Mouse (Mus musculus) lung, embryonic 16.5 days (tissue): Measurements from ENCODE around the gene Lmf1. TPM values are rescaled to one million over a fixed set of nuclear protein-coding genes. Genes with fewer than 3 reads are reported as not detected.

Experiments
- ATAC-seq: fragments of 200-750 bp; cut with Nextera tagmentation; 2 replicates; pipeline ENCODE4 v1.8.0; 2017; ENCODE audit warnings: low read depth, mild to moderate bottlenecking, moderate library complexity
- H3K27ac ChIP-seq: fragments of 300-500 bp; sonication (generic); 2 replicates; pipeline ENCODE4 v1.5.1; 2014; ENCODE audit warnings: mild to moderate bottlenecking, control low read depth, low read length
- H3K27me3 ChIP-seq: fragments of 300-500 bp; sonication (generic); 2 replicates; pipeline ENCODE4 v1.6.1; 2014; ENCODE audit warnings: low read depth, low read length, mixed read lengths; ENCODE audit not compliant: control insufficient read depth, insufficient read depth
- H3K36me3 ChIP-seq: fragments of 300-500 bp; sonication (generic); 2 replicates; pipeline ENCODE4 v1.6.1; 2014; ENCODE audit warnings: low read length; ENCODE audit not compliant: control insufficient read depth, insufficient read depth
- H3K4me1 ChIP-seq: fragments of 300-500 bp; sonication (generic); replicated peaks from 2 replicates; pipeline ENCODE4 v1.6.1; 2014; ENCODE audit warnings: low read length, mixed read lengths; ENCODE audit not compliant: control insufficient read depth, insufficient read depth
- H3K4me2 ChIP-seq: fragments of 300-500 bp; sonication (generic); 2 replicates; pipeline ENCODE4 v1.6.1; 2014; ENCODE audit warnings: low read depth, low read length, control low read depth
- H3K4me3 ChIP-seq: fragments of 300-500 bp; sonication (generic); 2 replicates; pipeline ENCODE4 v1.5.1; 2014; ENCODE audit warnings: mild to moderate bottlenecking, low read length, control low read depth
- H3K9ac ChIP-seq: fragments of 300-500 bp; sonication (generic); 2 replicates; pipeline ENCODE4 v1.6.1; 2014; ENCODE audit warnings: low read length, control low read depth
- H3K9me3 ChIP-seq: fragments of 300-500 bp; sonication (generic); 2 replicates; pipeline ENCODE4 v1.6.1; 2016; ENCODE audit warnings: low read length; ENCODE audit not compliant: control insufficient read depth
- WGBS: fragments of 180-500 bp; shearing (Covaris S2); extraction: QIAGEN DNeasy Blood & Tissue Kit; methylation state at CpG from one replicate; pipeline ENCODE4 v1.1.7; 2014; 5-methylcytosine and 5-hydroxymethylcytosine counted together
- polyA plus RNA-seq: library from polyadenylated mRNA; unstranded; fragments of >200 nt; fragmentation: Nextera tagmentation; extraction: Ambion mirVana; gene quantifications from 2 replicates; pipeline ENCODE4 v1.2.1, GENCODE M21; 2015

Gene Lmf1
- polyA plus RNA-seq, 1 experiment from 2014 or later, result 26.9 TPM

- Histone ChIP-seq H3K27me3 (no peaks in the 10 kb centered on the region), H3K4me2 (no peak overlapping the region), H3K4me1 (no peaks in the 10 kb centered on the region), H3K36me3 (peaks cover 8% of the 10 kb centered on the region), H3K27ac (no peak overlapping the region), H3K9me3 (0 out of 2 replicates have a peak, but pooled peaks cover 2% of the 10 kb centered on the region), H3K9ac (no peak overlapping the region), H3K4me3 (no peak overlapping the region)
- no peak for ATAC-seq
- WGBS, result 89% methylated on average over 6 of the region's 6 CpGs
Observed at GRCm38 (mm10) chr17:25592336-25592735, 13.5 kb downstream of the Lmf1 start.

- H3K4me3 ChIP-seq, result no peak overlapping the region
- 56% methylated on average over 22 of the region's 22 CpGs for WGBS
- H3K27ac ChIP-seq, result no peak overlapping the region
- 0 out of 2 replicates have a peak, but pooled peaks cover 2% of the 10 kb centered on the region for H3K9me3 ChIP-seq
- no peak for ATAC-seq
- no peaks in the 10 kb centered on the region for H3K27me3 ChIP-seq
- H3K4me1 ChIP-seq, result no peaks in the 10 kb centered on the region
- peaks cover 5% of the 10 kb centered on the region for H3K36me3 ChIP-seq
- no peak overlapping the region for H3K4me2 ChIP-seq
- no peak overlapping the region for H3K9ac ChIP-seq
Observed at GRCm38 (mm10) chr17:25593411-25594261, 14.8 kb downstream of the Lmf1 start.

DNA sequence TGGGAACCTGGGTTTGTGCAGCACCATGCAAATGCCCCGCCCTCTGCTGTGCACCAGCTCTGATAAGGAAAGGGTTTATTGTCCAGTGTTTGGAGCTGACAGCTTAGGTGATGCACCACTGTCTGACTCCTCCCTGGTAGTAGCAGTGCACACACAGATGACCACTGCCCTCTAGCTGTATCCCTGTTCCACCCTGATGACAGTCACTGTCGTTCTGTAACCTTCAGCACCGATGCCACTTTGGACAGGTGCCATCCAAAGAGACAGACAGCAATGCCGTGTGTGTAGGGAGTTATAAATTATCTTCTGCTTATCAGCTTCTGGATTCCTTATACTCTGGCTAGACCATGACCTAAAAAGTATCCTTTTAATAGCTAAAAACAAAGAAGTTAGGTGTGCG, 16.6 kb downstream of the Lmf1 start:
- no peak overlapping the region for H3K4me3 ChIP-seq
- ATAC-seq, result no peak
- 72% methylated on average over 5 of the region's 5 CpGs for WGBS

GRCm38 (mm10) chr17:25597537-25597936, 18.7 kb downstream of the Lmf1 start:
- H3K4me1 ChIP-seq, result no peaks in the 10 kb centered on the region
- no peak overlapping the region for H3K4me2 ChIP-seq
- no peak overlapping the region for H3K4me3 ChIP-seq
- H3K27me3 ChIP-seq, result no peaks in the 10 kb centered on the region
- no peak overlapping the region for H3K9ac ChIP-seq
- H3K27ac ChIP-seq, result no peak overlapping the region
- peaks cover 2% of the 10 kb centered on the region; the same call in 1 of the 2 replicates for H3K36me3 ChIP-seq
- H3K9me3 ChIP-seq, result no peaks in the 10 kb centered on the region
- WGBS, result 57% methylated on average over 3 of the region's 3 CpGs
- no peak for ATAC-seq

More for the DNA sequence above, 16.6 kb downstream of the Lmf1 start:
- H3K9ac ChIP-seq, result no peak overlapping the region
- H3K9me3 ChIP-seq, result 0 out of 2 replicates have a peak, but pooled peaks cover 2% of the 10 kb centered on the region
- H3K4me2 ChIP-seq, result no peak overlapping the region
- no peaks in the 10 kb centered on the region for H3K4me1 ChIP-seq
- no peak overlapping the region for H3K27ac ChIP-seq
- H3K27me3 ChIP-seq, result no peaks in the 10 kb centered on the region
- H3K36me3 ChIP-seq, result peaks cover 5% of the 10 kb centered on the region

DNA sequence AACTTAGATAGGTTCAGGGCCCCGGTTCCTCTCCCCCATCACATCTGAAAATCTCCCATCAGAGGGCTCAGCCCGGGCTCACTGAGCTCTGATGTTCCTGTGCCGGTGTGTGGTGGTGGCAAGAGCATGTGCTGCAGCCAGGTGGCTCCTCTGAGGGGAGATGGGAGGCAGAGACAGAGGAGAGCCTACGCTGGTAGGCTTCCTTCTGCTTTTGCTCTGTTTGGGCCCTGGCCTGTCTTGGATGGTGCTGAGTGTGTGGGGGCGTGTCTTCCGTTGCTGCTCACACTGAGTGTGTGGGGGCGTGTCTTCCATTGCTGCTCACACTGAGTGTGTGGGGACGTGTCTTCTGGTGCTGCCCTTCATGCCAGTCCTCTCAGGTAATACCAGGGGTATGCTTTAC, 23.5 kb downstream of the Lmf1 start:
- Histone ChIP-seq H3K4me1 (no peaks in the 10 kb centered on the region), H3K27me3 (no peaks in the 10 kb centered on the region), H3K36me3 (no peaks in the 10 kb centered on the region), H3K9me3 (no peaks in the 10 kb centered on the region), H3K4me2 (no peak overlapping the region), H3K4me3 (no peak overlapping the region), H3K9ac (no peak overlapping the region), H3K27ac (no peak overlapping the region)
- WGBS, result 68% methylated on average over 8 of the region's 8 CpGs
- ATAC-seq, result no peak

DNA sequence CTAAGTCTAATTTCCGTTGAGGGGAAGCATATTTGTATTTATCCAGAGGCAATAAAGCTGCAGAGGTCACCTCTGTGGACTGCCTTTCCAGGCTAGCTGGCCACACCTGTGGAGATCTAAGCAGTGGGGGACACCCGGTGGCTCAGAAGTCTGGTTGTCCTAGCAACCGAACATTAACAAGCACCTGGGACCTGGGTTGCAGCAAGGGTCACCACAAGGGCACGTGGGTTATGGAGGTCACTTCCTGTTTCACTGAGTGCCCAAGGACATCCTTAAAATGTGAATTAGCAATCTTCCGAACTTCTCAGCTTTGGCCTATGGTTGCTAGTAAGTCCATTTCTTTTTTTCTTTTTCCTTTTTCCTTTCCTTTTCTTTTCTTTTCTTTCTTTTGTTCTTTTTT, 25.3 kb downstream of the Lmf1 start:
- H3K27ac ChIP-seq, result no peak overlapping the region
- no peak for ATAC-seq
- H3K4me2 ChIP-seq, result no peak overlapping the region
- H3K9ac ChIP-seq, result no peak overlapping the region
- H3K27me3 ChIP-seq, result no peaks in the 10 kb centered on the region
- H3K36me3 ChIP-seq, result no peaks in the 10 kb centered on the region
- H3K9me3 ChIP-seq, result no peaks in the 10 kb centered on the region
- H3K4me1 ChIP-seq, result no peaks in the 10 kb centered on the region; the same call in 1 of the 2 replicates
- H3K4me3 ChIP-seq, result no peak overlapping the region
- WGBS, result 25% methylated on average over 5 of the region's 5 CpGs

DNA sequence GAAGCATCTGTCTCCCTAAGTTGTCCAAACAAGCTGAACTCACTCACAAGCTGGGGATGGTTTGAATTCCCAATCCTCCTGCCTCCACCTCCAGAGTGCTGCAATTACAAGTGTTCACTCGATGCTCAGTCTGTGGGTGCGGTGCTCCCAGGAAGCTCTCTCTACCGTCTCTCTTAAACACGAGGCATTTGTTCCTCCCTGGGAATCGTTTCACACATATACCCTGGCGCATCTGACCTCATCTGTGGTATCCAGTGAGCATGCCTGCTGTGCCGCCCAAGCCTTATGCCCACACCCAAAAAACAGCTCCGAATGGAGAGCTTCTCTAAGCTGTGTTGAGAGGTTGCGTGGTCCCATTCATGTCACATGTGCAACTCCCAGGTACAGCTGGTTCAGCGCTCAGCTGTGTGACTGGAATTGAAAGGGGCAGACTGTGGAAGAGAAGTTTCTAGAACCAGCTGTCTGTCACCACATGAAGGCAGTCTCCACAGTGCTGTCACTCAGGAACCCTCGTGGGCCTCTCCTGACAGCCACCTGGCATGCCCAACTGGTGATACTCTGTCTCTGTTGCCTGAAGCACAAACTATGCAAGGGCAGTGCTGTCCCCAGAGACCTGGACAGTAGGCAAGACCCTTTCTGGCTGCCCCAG, 29.4 kb downstream of the Lmf1 start:
- H3K9me3 ChIP-seq, result no peaks in the 10 kb centered on the region

DNA sequence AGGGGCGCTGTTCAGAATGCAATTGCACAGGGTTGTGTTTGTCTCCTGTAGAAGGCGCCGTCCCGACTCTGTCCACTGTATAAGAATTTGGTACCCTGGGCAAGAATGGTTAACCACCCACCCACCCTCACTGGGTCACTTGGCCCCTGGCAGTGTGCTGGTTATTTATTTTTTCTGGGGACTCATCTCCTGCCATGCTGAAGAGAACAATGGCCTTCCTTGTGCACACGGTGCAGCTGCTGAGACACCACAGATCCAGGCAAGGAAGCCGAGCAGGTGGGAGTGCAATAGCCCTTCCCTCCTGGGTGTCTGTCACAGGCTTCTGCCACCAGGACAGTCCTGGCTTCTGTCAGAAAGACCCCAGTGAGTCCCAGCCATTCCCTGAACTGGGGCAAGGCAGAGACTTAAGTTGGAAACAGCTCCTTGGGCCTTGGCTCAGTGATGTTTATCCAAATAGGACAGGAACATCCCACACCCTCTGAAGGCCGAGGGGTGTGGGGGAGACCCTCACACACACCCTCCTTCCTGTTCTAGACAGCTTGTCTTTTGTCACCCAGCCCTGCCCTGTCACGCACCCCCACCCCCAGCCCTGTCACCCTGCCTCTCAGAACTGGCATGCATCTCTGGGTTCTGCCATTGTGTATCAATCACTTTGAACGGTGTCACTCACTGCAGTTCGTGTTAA, 30.1 kb downstream of the Lmf1 start:
- H3K4me1 ChIP-seq, result no peaks in the 10 kb centered on the region; the same call in 1 of the 2 replicates
- no peaks in the 10 kb centered on the region for H3K9me3 ChIP-seq
- no peaks in the 10 kb centered on the region for H3K27me3 ChIP-seq
- H3K4me2 ChIP-seq, result no peak overlapping the region
- no peak overlapping the region for H3K27ac ChIP-seq
- H3K9ac ChIP-seq, result no peak overlapping the region
- H3K36me3 ChIP-seq, result no peaks in the 10 kb centered on the region
- WGBS, result 56% methylated on average over 10 of the region's 10 CpGs
- H3K4me3 ChIP-seq, result no peak overlapping the region
- no peak for ATAC-seq

More for the DNA sequence above, 29.4 kb downstream of the Lmf1 start:
- no peak for ATAC-seq
- Histone ChIP-seq H3K4me3 (no peak overlapping the region), H3K27me3 (no peaks in the 10 kb centered on the region), H3K4me2 (no peak overlapping the region), H3K27ac (no peak overlapping the region), H3K36me3 (no peaks in the 10 kb centered on the region), H3K4me1 (no peaks in the 10 kb centered on the region; the same call in 1 of the 2 replicates), H3K9ac (no peak overlapping the region)
- WGBS, result 82% methylated on average over 11 of the region's 11 CpGs

DNA sequence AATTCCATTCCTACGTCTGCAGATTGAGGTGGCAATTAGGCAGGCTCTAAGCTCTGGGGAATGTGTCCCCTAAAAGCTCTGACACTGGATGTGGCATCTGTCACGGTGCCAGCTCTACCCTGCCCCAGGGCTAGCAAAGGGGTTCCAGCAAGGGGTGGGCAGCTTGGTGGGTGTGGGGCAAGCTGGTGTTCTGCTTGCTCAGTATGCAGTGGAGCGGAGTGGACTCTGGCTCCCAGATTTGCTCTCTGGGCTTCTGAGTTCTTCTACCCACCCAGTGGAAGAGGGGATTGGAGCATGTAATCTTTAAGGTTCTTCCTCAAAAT, 30.6 kb downstream of the Lmf1 start:
- no peaks in the 10 kb centered on the region for H3K27me3 ChIP-seq
- WGBS, result 69% methylated on average over 3 of the region's 3 CpGs
- H3K27ac ChIP-seq, result no peak overlapping the region
- no peaks in the 10 kb centered on the region; the same call in 1 of the 2 replicates for H3K4me1 ChIP-seq
- H3K4me2 ChIP-seq, result no peak overlapping the region
- H3K4me3 ChIP-seq, result no peak overlapping the region
- H3K9me3 ChIP-seq, result no peaks in the 10 kb centered on the region
- H3K9ac ChIP-seq, result no peak overlapping the region
- ATAC-seq, result no peak
- H3K36me3 ChIP-seq, result no peaks in the 10 kb centered on the region
